Mouse (Mus musculus) urinary bladder, postnatal 25 days (tissue): ENCODE results near the gene Sh2d4b.

Experiments
- DNase-seq: peaks from one replicate; pipeline ENCODE4 v3.0.0; 2022; ENCODE audit warnings: low spot score

Sh2d4b gene

GRCm38 (mm10) chr14:40893196-40893595, at the start of gene Sh2d4b:
Gene Sh2d4b (minus strand): TSS chr14:40893266.
- no peak for DNase-seq

DNA sequence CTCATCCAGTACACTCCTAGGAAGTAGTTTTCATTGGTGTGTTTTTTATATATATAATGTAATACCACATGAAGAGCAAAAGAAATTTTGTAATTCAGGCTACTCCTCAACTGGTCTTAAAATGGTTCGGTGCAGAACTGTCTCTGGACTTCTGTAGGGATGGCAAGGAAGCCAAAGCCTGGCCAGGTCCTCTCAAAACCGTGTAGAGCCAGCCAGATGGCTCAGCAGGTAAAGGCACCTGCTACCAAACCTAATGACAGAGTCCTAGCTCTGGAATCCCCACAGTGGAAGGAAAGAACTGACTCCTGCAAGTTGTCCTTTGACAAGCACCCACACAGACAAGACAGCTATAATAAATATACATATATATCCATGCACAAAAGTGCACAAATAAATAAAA, 49.4 kb upstream of the Sh2d4b start:
- no peak for DNase-seq

DNA sequence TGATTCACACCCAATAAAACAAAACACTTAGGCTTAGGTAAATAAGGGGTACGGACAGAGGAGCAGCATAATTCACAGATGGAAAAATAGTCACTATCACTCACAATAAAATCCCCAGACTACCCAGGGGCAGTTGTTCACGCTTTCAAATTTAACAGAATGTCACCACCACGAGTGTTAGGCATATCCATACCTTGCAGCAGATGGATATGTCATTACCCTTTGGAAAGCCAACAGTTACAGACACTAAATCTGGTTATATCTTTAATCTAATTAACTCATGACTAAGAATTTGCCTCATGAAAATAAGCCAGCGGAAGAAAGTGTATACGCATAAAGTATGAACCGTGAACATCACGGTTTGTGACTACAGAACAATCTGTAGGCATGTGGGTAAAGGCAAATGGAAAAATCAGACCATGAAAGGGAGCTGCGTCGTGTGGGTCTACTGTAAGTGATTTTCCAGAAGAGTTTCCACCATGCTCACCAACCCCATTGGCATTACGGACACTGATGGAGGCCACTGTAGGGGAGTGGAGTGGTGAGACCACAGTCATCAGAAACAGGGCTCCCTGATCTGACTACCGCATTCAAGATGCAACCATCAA, 45.4 kb upstream of the Sh2d4b start:
- DNase-seq: no peak

DNA sequence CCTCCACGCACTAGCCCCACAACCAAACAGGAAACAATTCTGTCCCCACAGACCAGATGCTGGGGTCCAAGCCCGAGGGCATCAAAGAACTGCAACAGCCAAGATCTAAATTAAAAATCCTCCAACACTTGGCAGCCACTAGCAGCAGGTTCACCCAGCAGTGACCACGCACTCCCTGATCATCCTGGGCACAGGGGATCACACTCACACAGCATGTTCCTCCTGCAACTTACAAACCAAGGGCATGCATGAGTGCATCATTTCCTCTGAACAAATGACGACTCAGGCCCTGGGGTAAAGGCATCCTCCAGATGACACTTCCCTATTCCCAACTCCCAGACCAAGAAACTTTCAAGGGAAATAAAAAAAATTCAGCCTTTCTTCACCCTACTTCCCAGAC, 44.0 kb upstream of the Sh2d4b start:
- no peak for DNase-seq

DNA sequence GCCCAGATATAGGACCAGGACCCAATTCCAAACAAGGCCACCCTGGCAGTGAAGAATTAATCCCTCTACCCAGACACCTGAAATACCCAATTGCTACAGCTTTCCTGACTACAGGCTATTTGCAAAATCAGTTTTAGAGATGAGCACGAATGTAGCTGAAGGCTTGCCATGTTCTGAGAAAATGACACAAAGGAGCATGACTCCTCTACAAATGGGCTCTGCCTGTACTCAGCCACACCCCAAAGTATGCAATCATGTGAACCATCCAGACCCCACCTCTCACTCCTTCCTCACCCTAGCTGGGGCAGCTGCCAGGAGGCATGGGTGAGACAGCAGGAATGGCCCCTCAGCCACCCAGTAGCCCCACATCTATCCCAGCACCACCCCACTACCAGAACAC, 42.4 kb upstream of the Sh2d4b start:
- DNase-seq: no peak

- no peak for DNase-seq
Observed at GRCm38 (mm10) chr14:40935054-40935453, 42.0 kb upstream of the Sh2d4b start.

DNA sequence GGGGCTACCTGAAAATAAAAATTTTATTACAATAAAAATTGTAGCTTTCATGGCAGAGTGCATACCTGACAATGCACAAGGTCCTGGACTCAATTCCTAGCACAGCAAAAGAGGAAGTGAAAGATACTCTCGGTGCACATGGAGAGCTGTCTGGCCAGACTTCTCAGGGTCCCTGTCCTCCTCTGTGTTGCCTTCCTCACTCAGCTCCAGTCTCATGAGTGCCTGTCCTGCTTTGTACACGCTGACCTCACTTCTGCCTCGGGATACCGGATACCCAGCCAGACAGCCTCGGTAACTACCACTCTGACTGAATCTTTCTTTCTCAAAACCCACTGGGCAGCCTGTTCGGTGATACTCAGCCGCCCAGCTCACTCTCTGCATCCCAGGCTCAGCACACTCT, 40.3 kb upstream of the Sh2d4b start:
- no peak for DNase-seq

GRCm38 (mm10) chr14:40932225-40932624, 39.2 kb upstream of the Sh2d4b start:
- DNase-seq: no peak

DNA sequence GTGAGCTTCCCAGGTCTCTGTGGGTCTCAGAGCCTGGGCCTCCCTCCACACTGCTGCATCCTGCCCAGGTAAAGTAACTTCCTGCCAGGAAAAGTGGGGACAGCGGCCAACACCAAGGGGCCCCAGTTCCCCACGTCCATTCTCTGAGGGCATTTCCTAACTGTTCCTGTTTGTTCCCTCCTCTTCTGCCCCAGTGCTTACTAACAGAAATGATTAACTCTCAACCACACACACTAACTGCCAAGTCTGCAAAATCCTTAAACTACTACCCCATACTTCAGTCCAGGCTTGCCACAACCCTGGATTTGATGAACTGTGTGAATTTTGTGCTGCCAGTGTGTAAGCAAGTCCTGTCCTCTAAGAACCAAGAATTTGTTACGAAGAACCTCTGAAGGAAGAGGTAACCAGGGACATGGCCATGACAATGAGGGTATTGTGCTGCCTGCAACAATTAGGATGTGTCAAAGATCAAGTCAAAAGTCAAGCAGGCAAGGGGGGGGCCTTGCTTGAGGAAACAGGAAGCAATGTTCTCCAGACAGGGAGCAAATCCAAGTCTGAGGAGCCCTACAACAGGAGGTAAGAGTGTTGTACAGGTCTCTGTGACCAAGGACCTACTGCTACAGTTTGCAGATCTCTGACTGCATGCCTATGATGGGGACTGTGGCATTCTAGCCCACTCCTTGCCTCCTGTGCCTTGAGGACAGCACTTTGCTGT, 38.2 kb upstream of the Sh2d4b start:
- DNase-seq: no peak

DNA sequence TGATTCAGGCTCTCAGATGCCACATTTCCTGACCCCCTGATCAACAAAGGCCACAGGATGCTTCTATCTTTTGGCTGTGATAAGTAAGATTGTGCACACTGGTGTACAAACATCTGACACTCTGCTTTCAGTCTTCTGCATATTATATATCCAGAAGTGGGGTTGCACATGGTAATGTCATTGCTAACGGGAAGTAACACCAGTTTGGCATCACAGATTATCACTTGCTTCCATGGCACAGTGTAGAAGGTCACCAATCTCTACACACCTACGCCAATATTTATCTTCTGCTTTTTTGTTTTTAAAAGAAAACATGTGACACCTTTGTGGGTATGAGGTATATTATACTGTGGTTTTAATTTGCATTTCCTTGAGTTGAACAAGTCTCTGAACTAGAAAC, 36.9 kb upstream of the Sh2d4b start:
- DNase-seq: no peak

GRCm38 (mm10) chr14:40928897-40929296, 35.8 kb upstream of the Sh2d4b start:
- DNase-seq: no peak

DNA sequence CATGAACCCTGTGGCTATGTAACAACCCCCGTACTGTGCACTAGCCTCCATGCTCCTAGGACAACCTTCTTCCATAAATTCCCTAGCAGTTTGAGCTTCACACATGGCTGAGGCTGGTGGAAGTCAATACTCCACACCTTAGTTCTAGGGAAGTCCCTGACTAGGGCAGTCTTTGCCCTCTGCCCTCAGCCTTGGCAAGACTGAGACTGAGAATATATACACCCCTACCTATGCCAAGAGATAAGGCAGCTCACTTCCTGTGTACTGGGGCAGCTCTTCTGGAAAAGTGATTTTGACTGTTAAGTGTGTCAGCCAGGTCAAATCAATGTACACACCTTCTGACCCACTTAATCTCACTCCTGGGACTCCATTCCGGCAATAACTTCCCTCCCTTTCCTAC, 34.0 kb upstream of the Sh2d4b start:
- DNase-seq: no peak

GRCm38 (mm10) chr14:40924378-40925113, 31.5 kb upstream of the Sh2d4b start:
- DNase-seq: no peak

- DNase-seq: no peak
Observed at GRCm38 (mm10) chr14:40921241-40921640, 28.2 kb upstream of the Sh2d4b start.

DNA sequence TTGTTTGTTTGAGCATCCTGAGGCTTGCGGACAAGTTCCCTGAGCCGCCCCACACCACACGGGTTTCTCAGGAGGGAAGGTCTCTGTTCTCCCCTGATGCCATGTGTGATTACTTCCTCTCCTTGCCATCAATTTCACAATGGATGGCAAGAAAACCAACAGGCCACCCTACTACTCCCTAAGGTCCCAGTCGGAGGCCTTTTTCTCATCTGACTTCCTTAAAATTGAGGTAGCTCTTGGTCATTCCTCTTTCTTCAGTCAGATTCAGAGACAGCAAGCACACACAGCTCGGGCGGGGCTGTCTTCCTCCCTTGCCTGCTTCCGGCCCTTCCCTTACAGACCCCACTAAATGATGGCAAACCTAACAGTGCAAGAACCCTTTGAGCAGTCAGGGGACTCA, 26.5 kb upstream of the Sh2d4b start:
- no peak for DNase-seq

DNA sequence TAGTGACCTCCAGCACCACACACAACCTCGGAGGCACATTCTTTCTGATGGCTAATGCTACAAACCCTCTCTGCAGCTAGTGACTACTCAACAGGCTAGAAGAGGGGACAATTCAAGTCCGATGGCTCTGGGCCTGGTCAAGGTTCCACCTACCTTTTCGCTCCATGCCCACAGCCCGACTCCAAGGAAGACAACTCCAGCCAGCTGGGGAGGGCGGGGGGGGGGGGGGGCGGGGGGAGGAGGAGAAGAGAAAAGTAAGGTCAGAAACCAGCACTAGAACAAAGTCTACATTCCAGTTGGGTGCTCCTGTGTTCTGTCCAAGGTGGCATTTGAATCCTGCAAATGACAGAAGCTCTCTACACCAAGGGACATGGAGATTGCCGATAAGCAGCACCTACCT, 25.4 kb upstream of the Sh2d4b start:
- DNase-seq: no peak

DNA sequence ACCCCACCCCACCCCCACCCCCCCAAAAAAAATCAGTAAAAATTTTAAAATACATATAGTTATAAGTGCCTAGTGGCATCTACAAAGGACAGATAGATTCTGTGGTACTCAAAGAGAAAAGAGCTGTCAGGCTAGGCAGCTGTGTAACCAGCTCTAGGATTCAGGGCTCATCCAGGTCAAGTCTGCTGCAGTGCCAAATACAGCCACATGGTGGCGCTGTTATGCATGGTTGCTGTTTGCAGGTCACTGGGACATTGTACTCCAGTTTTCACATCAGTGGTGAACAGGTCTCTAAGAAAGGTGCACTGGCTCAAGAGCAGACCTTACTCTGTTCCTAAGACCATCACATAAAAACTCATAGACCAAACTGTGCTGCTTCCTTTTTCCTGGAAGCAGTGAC, 24.6 kb upstream of the Sh2d4b start:
- peak; percentile 95 for DNase-seq

GRCm38 (mm10) chr14:40916667-40917066, 23.6 kb upstream of the Sh2d4b start:
- no peak for DNase-seq

GRCm38 (mm10) chr14:40915838-40916237, 22.8 kb upstream of the Sh2d4b start:
- no peak for DNase-seq

- no peak for DNase-seq
Observed at GRCm38 (mm10) chr14:40914701-40915100, 21.6 kb upstream of the Sh2d4b start.

DNA sequence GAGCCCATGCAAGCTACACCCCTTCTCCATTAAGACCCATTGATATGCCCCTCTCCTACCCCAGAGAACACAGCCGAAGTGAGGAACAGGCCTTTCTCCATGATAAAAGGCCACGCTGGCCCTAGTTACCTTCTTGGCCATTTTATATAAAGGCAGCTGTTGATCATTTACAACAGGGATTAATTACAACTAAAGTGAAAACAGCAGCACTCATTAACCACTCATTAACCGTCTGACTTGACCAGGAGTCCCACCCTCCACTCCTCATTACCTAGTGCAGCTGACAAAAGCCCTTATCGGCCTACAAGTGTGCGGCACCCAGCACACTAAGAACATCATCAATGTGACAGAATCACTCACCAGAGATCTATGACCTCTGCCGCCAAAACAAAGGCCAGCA, 20.6 kb upstream of the Sh2d4b start:
- no peak for DNase-seq

GRCm38 (mm10) chr14:40911529-40911928, 18.5 kb upstream of the Sh2d4b start:
- DNase-seq: no peak

GRCm38 (mm10) chr14:40908763-40909162, 15.7 kb upstream of the Sh2d4b start:
- no peak for DNase-seq
